Mouse (Mus musculus) heart, adult 9 months (tissue): ENCODE results near the gene Gopc.
A peak's percentile ranks its signal among the peaks of the same experiment; 100 is the strongest.
"Not testable (repeated sequence)": the region's sequence is repeated elsewhere in the genome, so short reads cannot be mapped to it uniquely, and the experiment has no call there.

Source experiments
- DNase-seq, 2 experiments: peaks; one replicate each; pipeline ENCODE4 v3.0.0; 2022; ENCODE audit warnings: low spot score in 2 of 2

Gene Gopc

GRCm38 (mm10) chr10:52387192-52387591, 5.3 kb upstream of the Gopc start:
- no peak for DNase-seq

- DNase-seq: peak; percentile 50 to 62
These were observed 3.1 kb upstream of the Gopc start for GRCm38 (mm10) chr10:52384823-52385610.

GRCm38 (mm10) chr10:52383522-52383921, 1.6 kb upstream of the Gopc start:
- no peak for DNase-seq

GRCm38 (mm10) chr10:52383022-52383421, 1.1 kb upstream of the Gopc start:
- peak in 1 of 2 experiments; percentile 17 for DNase-seq

GRCm38 (mm10) chr10:52381321-52381801, 563 bp downstream of the Gopc start:
- peak; percentile 5 to 14 for DNase-seq

- DNase-seq: no peak
These were observed 4.1 kb downstream of the Gopc start for GRCm38 (mm10) chr10:52377813-52378212.

GRCm38 (mm10) chr10:52376422-52376821, 5.5 kb downstream of the Gopc start:
- no peak for DNase-seq

GRCm38 (mm10) chr10:52374651-52375050, 7.3 kb downstream of the Gopc start:
- no peak for DNase-seq

GRCm38 (mm10) chr10:52373834-52374233, 8.1 kb downstream of the Gopc start:
- DNase-seq: no peak

GRCm38 (mm10) chr10:52368376-52368775, 13.5 kb downstream of the Gopc start:
- no peak for DNase-seq

- DNase-seq: no peak
These were observed 20.9 kb downstream of the Gopc start for GRCm38 (mm10) chr10:52360862-52361609.

GRCm38 (mm10) chr10:52360241-52360735, 21.6 kb downstream of the Gopc start:
- DNase-seq: no peak

- no peak for DNase-seq
These were observed 23.5 kb downstream of the Gopc start, which contains the start of gene Gm26741 for GRCm38 (mm10) chr10:52358467-52358866. Gene Gm26741 (plus strand): TSS chr10:52358767.

- no peak for DNase-seq
These were observed 28.7 kb downstream of the Gopc start for GRCm38 (mm10) chr10:52353184-52353583.

GRCm38 (mm10) chr10:52343324-52343723, 38.6 kb downstream of the Gopc start:
- DNase-seq: not testable (repeated sequence)

GRCm38 (mm10) chr10:52331007-52331406, 50.9 kb downstream of the Gopc start:
- peak; percentile 15 to 35 for DNase-seq

GRCm38 (mm10) chr10:52321918-52322317, 60.0 kb downstream of the Gopc start:
- no peak for DNase-seq

GRCm38 (mm10) chr10:52319506-52320286, 62.2 kb downstream of the Gopc start:
- DNase-seq: no peak

- DNase-seq: peak; percentile 80 to 93
These were observed 72.7 kb downstream of the Gopc start for GRCm38 (mm10) chr10:52309196-52309595.

GRCm38 (mm10) chr10:52304574-52304973, 77.3 kb downstream of the Gopc start:
- no peak for DNase-seq

- no peak for DNase-seq
These were observed 79.7 kb downstream of the Gopc start for GRCm38 (mm10) chr10:52302271-52302670.

- no peak for DNase-seq
These were observed 80.2 kb downstream of the Gopc start for GRCm38 (mm10) chr10:52301766-52302165.
